ENCODE assay signal across 17 mouse cellular contexts in the genomic region with DNA sequence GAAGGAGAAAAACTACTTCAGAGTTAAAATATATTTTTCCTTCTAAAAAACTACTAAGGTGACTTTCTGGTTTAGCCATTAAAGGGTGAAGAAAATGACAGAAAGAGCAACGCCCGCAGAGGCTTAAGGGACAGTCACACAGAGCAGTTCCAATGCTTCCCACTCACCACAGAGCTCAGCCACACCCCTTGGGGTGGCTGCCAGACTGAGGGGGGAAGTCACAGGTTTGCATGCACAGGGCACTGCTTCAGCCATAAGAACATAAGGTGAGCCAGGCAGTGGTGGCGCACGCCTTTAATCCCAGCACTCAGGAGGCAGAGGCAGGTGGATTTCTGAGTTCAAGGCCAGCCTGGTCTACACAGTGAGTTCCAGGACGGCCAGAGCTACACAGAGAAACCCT. TPM values are rescaled to one million over a fixed set of nuclear protein-coding genes. Genes with fewer than 3 reads are reported as not detected.
DNase-seq lines count a peak whose midpoint lies in the region; ATAC-seq and TF ChIP-seq lines count a peak whose summit lies in the region.
"Had no signal": no experiment of that assay in that cellular context is flagged by ENCODE, and none has a peak within 500 bp of the region (broad histone marks: within the 10 kb centered on the region; RNA-seq: fewer than 3 reads in every experiment).

No protein-coding gene starts in this region.

- peaks cover 12% of the 10 kb centered on the region for H3K4me1 ChIP-seq in G1E (ENCODE audit: insufficient read depth, low read depth, low read length)
- H3K4me1 ChIP-seq: midbrain, embryonic 12.5 days; stomach, embryonic 15.5 days had no signal

- intact Hi-C loops in heart, postnatal 14 days (cut with DNase I), result no loop called here
- intact Hi-C loops in heart, postnatal 25 days (cut with DNase I), result no loop called here

- no peaks in the 10 kb centered on the region for H3K9me3 ChIP-seq in G1E (replicated peaks)
- H3K9me3 ChIP-seq: midbrain, embryonic 12.5 days; stomach, embryonic 15.5 days had no signal

- ATAC-seq in G1E (ENCODE audit: extremely low read depth, insufficient number of reproducible peaks, low FRiP score, poor library complexity, severe bottlenecking), result no peak
- ATAC-seq: forebrain, postnatal 0 days had no signal

- TF ChIP-seq CTCF in G1E (IDR thresholded peaks at IDR 0.05; ENCODE audit: low read depth, low read length), result no peak

- peaks cover 97% of the 10 kb centered on the region for H3K36me3 ChIP-seq in G1E (replicated peaks)

- H3K27me3 ChIP-seq in G1E (ENCODE audit: insufficient read depth, low read length), result no peaks in the 10 kb centered on the region
- H3K27me3 ChIP-seq: midbrain, embryonic 12.5 days; stomach, embryonic 15.5 days had no signal

- H3K4me3 ChIP-seq in G1E (ENCODE audit: low read depth, low read length), result no peak overlapping the region
- H3K4me3 ChIP-seq: midbrain, embryonic 12.5 days; myocyte; stomach, embryonic 15.5 days had no signal

- DNase-seq in heart, postnatal 14 days, result peak; percentile 43 to 46
- no peak for DNase-seq in heart, postnatal 25 days (ENCODE audit: low spot score)
- DNase-seq in layer of hippocampus, adult 9-11 months, result peak; percentile 85
- no peak for DNase-seq in layer of hippocampus, adult 18-20 months (ENCODE audit: low spot score in 2 of 2)
- peak; percentile 52 for DNase-seq in G1E (ENCODE audit: low spot score)
- DNase-seq in fat pad, adult 2 months (ENCODE audit: extremely low read depth, low read depth, low spot score), result peak; percentile 43
- DNase-seq in gastrocnemius, postnatal 10 days, result no peak
- no peak for DNase-seq in ovary, postnatal 10 days (ENCODE audit: low spot score)
- DNase-seq: adrenal gland, adult 2 months; forebrain, postnatal 0 days; gastrocnemius, postnatal 14 days; liver; right cerebral cortex, postnatal 25 days; thymus, postnatal 14 days had no signal

RNA-seq across cellular contexts. Expression of a gene that starts 28.9 kb away (rescaled TPM):
- 10 to 100 TPM; 45.7 to 46.5 TPM for total RNA-seq in heart, postnatal 14 days (2021)
- 10 to 100 TPM; 31.3 to 35.2 TPM for total RNA-seq in heart, postnatal 25 days (2021)
- 10 to 100 TPM; 44.5 to 48.1 TPM for total RNA-seq in layer of hippocampus, adult 18-20 months (2021)
- total RNA-seq in G1E (2014; fragmentation: Nextera tagmentation) (779 and 780 TPM in 2 replicates), G1E (2017) (554 and 576 TPM in 2 replicates)
- polyA plus RNA-seq in G1E (2012), result 737 and 869 TPM in 2 replicates
- total RNA-seq in gastrocnemius, postnatal 10 days (2021), result 10 to 100 TPM; 37.1 to 39.5 TPM

RNA-seq across cellular contexts. Expression of a gene that starts 29.7 kb away (rescaled TPM):
- 10 to 100 TPM; 42.4 to 44.8 TPM for total RNA-seq in heart, postnatal 14 days (2021)
- 10 to 100 TPM; 29.1 to 37.9 TPM for total RNA-seq in heart, postnatal 25 days (2021)
- total RNA-seq in layer of hippocampus, adult 18-20 months (2021), result 10 to 100 TPM; 44.5 to 45.6 TPM
- total RNA-seq in G1E (2014; fragmentation: Nextera tagmentation) (213 and 227 TPM in 2 replicates), G1E (2017) (101 and 104 TPM in 2 replicates)
- polyA plus RNA-seq in G1E (2012), result 201 and 245 TPM in 2 replicates
- 10 to 100 TPM; 25.5 to 31.9 TPM for total RNA-seq in gastrocnemius, postnatal 10 days (2021)

RNA-seq across cellular contexts. Expression of a gene that starts 38.0 kb away (rescaled TPM):
- total RNA-seq in heart, postnatal 14 days (2021), result 1 to 10 TPM; 4.7 to 5.3 TPM
- total RNA-seq in heart, postnatal 25 days (2021), result 1 to 10 TPM; 3.5 to 3.6 TPM
- total RNA-seq in layer of hippocampus, adult 18-20 months (2021), result 10 to 100 TPM; 13.0 to 13.3 TPM
- total RNA-seq in G1E (2014; fragmentation: Nextera tagmentation) (5.3 and 11.4 TPM in 2 replicates), G1E (2017) (11.6 and 11.9 TPM in 2 replicates)
- 20.1 and 23.0 TPM in 2 replicates for polyA plus RNA-seq in G1E (2012)
- total RNA-seq in gastrocnemius, postnatal 10 days (2021), result 1 to 10 TPM; 3.5 to 4.6 TPM

RNA-seq across cellular contexts. Expression of a gene that starts 54.8 kb away (rescaled TPM):
- 10 to 100 TPM; 17.1 to 18.8 TPM for total RNA-seq in heart, postnatal 14 days (2021)
- 10 to 100 TPM; 17.1 to 18.0 TPM for total RNA-seq in heart, postnatal 25 days (2021)
- 10 to 100 TPM; 29.8 to 30.7 TPM for total RNA-seq in layer of hippocampus, adult 18-20 months (2021)
- 84.4 and 85.0 TPM in 2 replicates for total RNA-seq in G1E (2014; fragmentation: Nextera tagmentation)
- total RNA-seq in G1E (2017), result 34.6 and 34.7 TPM in 2 replicates
- 40.1 and 48.0 TPM in 2 replicates for polyA plus RNA-seq in G1E (2012)
- total RNA-seq in gastrocnemius, postnatal 10 days (2021), result 10 to 100 TPM; 15.1 to 17.6 TPM

Comparison
In these comparisons a context has a peak if more than half of its experiments do, and no peak if none do; other contexts are left out.
1. DNase-seq: peak in heart, postnatal 14 days (2 of 2), layer of hippocampus, adult 9-11 months (single experiment), G1E (single experiment) and fat pad, adult 2 months (single experiment); none in heart, postnatal 25 days (single experiment), layer of hippocampus, adult 18-20 months (0 of 2), gastrocnemius, postnatal 10 days (single experiment) and ovary, postnatal 10 days (single experiment).
2. RNA of a gene that starts 28.9 kb away (total RNA-seq): 554 to 780 TPM in G1E; 44.5 to 48.1 TPM in layer of hippocampus, adult 18-20 months, 45.7 to 46.5 TPM in heart, postnatal 14 days, 37.1 to 39.5 TPM in gastrocnemius, postnatal 10 days and 31.3 to 35.2 TPM in heart, postnatal 25 days; every median in the first group is over 10 times any median in the second.